Mouse (Mus musculus) large intestine, adult 2 months (tissue): Measurements from ENCODE around the gene Tbc1d1. TPM values are rescaled to one million over a fixed set of nuclear protein-coding genes. Genes with fewer than 3 reads are reported as not detected.

Source experiments
- DNase-seq: peaks from one replicate; pipeline ENCODE4 v3.0.0-alpha.2; 2012; ENCODE audit warnings: low read depth, low spot score
- WGBS: fragments of 180-500 bp; shearing (Covaris S2); methylation state at CpG from one replicate; pipeline ENCODE4 v1.1.7; 2018; 5-methylcytosine and 5-hydroxymethylcytosine counted together
- polyA plus RNA-seq: library from polyadenylated mRNA; depleted of rRNA; stranded (reverse); fragments of >200 nt; gene quantifications from 2 replicates; pipeline ENCODE4 v1.2.3, GENCODE M21; 2012

Gene Tbc1d1
- polyA plus RNA-seq, 1 experiment = 14.4 TPM

- WGBS = 94% methylated on average over 7 of the region's 7 CpGs
- DNase-seq = no peak
Measured at GRCm38 (mm10) chr5:64198624-64199023, 42.5 kb downstream of the Tbc1d1 start.

GRCm38 (mm10) chr5:64201071-64201470, 45.0 kb downstream of the Tbc1d1 start:
- DNase-seq = no peak
- WGBS = 66% methylated on average over 5 of the region's 5 CpGs

- WGBS = 30% methylated on average over 2 of the region's 2 CpGs
- DNase-seq = no peak
Measured at GRCm38 (mm10) chr5:64202306-64202705, 46.2 kb downstream of the Tbc1d1 start.

- 76% methylated on average over 3 of the region's 3 CpGs for WGBS
- DNase-seq = no peak
Measured at GRCm38 (mm10) chr5:64205610-64206009, 49.5 kb downstream of the Tbc1d1 start.

- no peak for DNase-seq
- 78% methylated on average over 3 of the region's 3 CpGs for WGBS
Measured at GRCm38 (mm10) chr5:64206431-64206830, 50.3 kb downstream of the Tbc1d1 start.

GRCm38 (mm10) chr5:64206875-64207274, 50.8 kb downstream of the Tbc1d1 start:
- DNase-seq = no peak

GRCm38 (mm10) chr5:64207800-64208199, 51.7 kb downstream of the Tbc1d1 start:
- no peak for DNase-seq
- 91% methylated on average over 6 of the region's 6 CpGs for WGBS

More at GRCm38 (mm10) chr5:64206875-64207274, 50.8 kb downstream of the Tbc1d1 start:
- WGBS = 93% methylated on average over 8 of the region's 8 CpGs

GRCm38 (mm10) chr5:64210817-64211216, 54.7 kb downstream of the Tbc1d1 start:
- 84% methylated on average over 4 of the region's 4 CpGs for WGBS
- DNase-seq = no peak

GRCm38 (mm10) chr5:64211284-64211683, 55.2 kb downstream of the Tbc1d1 start:
- WGBS = 82% methylated on average over 7 of the region's 7 CpGs
- no peak for DNase-seq

GRCm38 (mm10) chr5:64212206-64212605, 56.1 kb downstream of the Tbc1d1 start:
- DNase-seq = no peak
- WGBS = 74% methylated on average over 5 of the region's 5 CpGs

- DNase-seq = no peak
- WGBS = 66% methylated on average over 3 of the region's 3 CpGs
Measured at GRCm38 (mm10) chr5:64212619-64213018, 56.5 kb downstream of the Tbc1d1 start.

- no peak for DNase-seq
- 98% methylated on average over 5 of the region's 5 CpGs for WGBS
Measured at GRCm38 (mm10) chr5:64215806-64216205, 59.7 kb downstream of the Tbc1d1 start.

GRCm38 (mm10) chr5:64216326-64216725, 60.2 kb downstream of the Tbc1d1 start:
- WGBS = 95% methylated on average over 4 of the region's 4 CpGs
- no peak for DNase-seq

GRCm38 (mm10) chr5:64217256-64217655, 61.2 kb downstream of the Tbc1d1 start:
- no peak for DNase-seq
- 50% methylated on average over 8 of the region's 8 CpGs for WGBS

- DNase-seq = no peak
- WGBS = 26% methylated on average over 13 of the region's 13 CpGs
Measured at GRCm38 (mm10) chr5:64217816-64218602, 61.9 kb downstream of the Tbc1d1 start.

- WGBS = 33% methylated on average over 7 of the region's 7 CpGs
- DNase-seq = no peak
Measured at GRCm38 (mm10) chr5:64218603-64218999, 62.5 kb downstream of the Tbc1d1 start.

- no peak for DNase-seq
- 98% methylated on average over 4 of the region's 4 CpGs for WGBS
Measured at GRCm38 (mm10) chr5:64220776-64221175, 64.7 kb downstream of the Tbc1d1 start.

- DNase-seq = no peak
- WGBS = 82% methylated on average over 9 of the region's 9 CpGs
Measured at GRCm38 (mm10) chr5:64224735-64225425, 68.8 kb downstream of the Tbc1d1 start.

- 53% methylated on average over 3 of the region's 3 CpGs for WGBS
- no peak for DNase-seq
Measured at GRCm38 (mm10) chr5:64228252-64228651, 72.1 kb downstream of the Tbc1d1 start.

GRCm38 (mm10) chr5:64229336-64229866, 73.3 kb downstream of the Tbc1d1 start:
- WGBS = 29% methylated on average over 12 of the region's 12 CpGs
- no peak for DNase-seq

- WGBS = 2% methylated on average over 44 of the region's 48 CpGs
- DNase-seq = peak; percentile 65
Measured at GRCm38 (mm10) chr5:64230061-64230466, 74.0 kb downstream of the Tbc1d1 start.
